ENCODE assay signal across 8 mouse cellular contexts in genomic region chr5:111648481-111648880, GRCm38 (mm10).
DNase-seq lines count a peak whose midpoint lies in the region; ATAC-seq and TF ChIP-seq lines count a peak whose summit lies in the region.

No protein-coding gene starts in this region.

- H3K36me3 ChIP-seq in heart, embryonic 11.5 days (ENCODE audit: control insufficient read depth, insufficient read depth, low read length), result no peaks in the 10 kb centered on the region
- H3K36me3 ChIP-seq in heart, postnatal 0 days (replicated peaks; ENCODE audit: control insufficient read depth, insufficient read depth, low read length), result no peaks in the 10 kb centered on the region
- H3K36me3 ChIP-seq in midbrain, embryonic 14.5 days (ENCODE audit: control insufficient read depth, insufficient read depth, low read length), result no peaks in the 10 kb centered on the region

- H3K4me3 ChIP-seq in heart, embryonic 11.5 days (ENCODE audit: low read depth, low read length), result no peak overlapping the region
- no peak overlapping the region for H3K4me3 ChIP-seq in heart, postnatal 0 days (ENCODE audit: low read depth, low read length)
- H3K4me3 ChIP-seq in midbrain, embryonic 14.5 days (replicated peaks; ENCODE audit: low read depth, low read length), result no peak overlapping the region

- peaks cover 11% of the 10 kb centered on the region; the same call in 1 of the 2 replicates for H3K27me3 ChIP-seq in heart, embryonic 11.5 days (ENCODE audit: control insufficient read depth, insufficient read depth, low read length)
- 0 out of 2 replicates have a peak, but pooled peaks cover 11% of the 10 kb centered on the region for H3K27me3 ChIP-seq in heart, postnatal 0 days (ENCODE audit: control insufficient read depth, insufficient read depth, low read length)
- no peaks in the 10 kb centered on the region for H3K27me3 ChIP-seq in midbrain, embryonic 14.5 days (ENCODE audit: control insufficient read depth, insufficient read depth, low read length)

- 47% methylated on average over 7 of the region's 7 CpGs for WGBS in heart, embryonic 11.5 days (ENCODE audit: insufficient replicate concordance)
- WGBS in heart, postnatal 0 days, result 48% methylated on average over 7 of the region's 7 CpGs
- 31% methylated on average over 7 of the region's 7 CpGs for WGBS in midbrain, embryonic 14.5 days

- no peaks in the 10 kb centered on the region for H3K9me3 ChIP-seq in heart, embryonic 11.5 days (replicated peaks; ENCODE audit: control insufficient read depth, low read length)
- no peaks in the 10 kb centered on the region for H3K9me3 ChIP-seq in heart, postnatal 0 days (replicated peaks; ENCODE audit: control insufficient read depth, low read length)
- no peaks in the 10 kb centered on the region for H3K9me3 ChIP-seq in midbrain, embryonic 14.5 days (ENCODE audit: control insufficient read depth, low read length)

- no peak overlapping the region for H3K27ac ChIP-seq in heart, embryonic 11.5 days (ENCODE audit: low read depth, low read length)
- H3K27ac ChIP-seq in heart, postnatal 0 days (ENCODE audit: low read depth), result no peak overlapping the region
- H3K27ac ChIP-seq in midbrain, embryonic 14.5 days (replicated peaks; ENCODE audit: low read depth, low read length), result peak overlapping the region; percentile 60

- no peak for ATAC-seq in heart, embryonic 11.5 days (replicated peaks; ENCODE audit: insufficient number of reproducible peaks, low FRiP score, low TSS enrichment)
- 0 out of 2 replicates have a peak, but pooled peaks have one; percentile 19 for ATAC-seq in heart, postnatal 0 days (ENCODE audit: insufficient read depth, low read depth)
- no peak for ATAC-seq in midbrain, embryonic 14.5 days (ENCODE audit: low FRiP score, low TSS enrichment)

- H3K9ac ChIP-seq in heart, embryonic 11.5 days (ENCODE audit: low read depth, low read length), result no peak overlapping the region
- H3K9ac ChIP-seq in heart, postnatal 0 days (replicated peaks; ENCODE audit: low read depth, low read length), result no peak overlapping the region
- no peak overlapping the region for H3K9ac ChIP-seq in midbrain, embryonic 14.5 days (replicated peaks; ENCODE audit: low read length)

- DNase-seq in heart, adult 11 months, result peak; percentile 98
- DNase-seq in heart, postnatal 0 days (ENCODE audit: low spot score), result no peak
- DNase-seq in kidney, postnatal 36 days, result peak; percentile 19 to 52
- DNase-seq in midbrain, embryonic 14.5 days, result no peak
- no peak for DNase-seq in left cerebral cortex, postnatal 10 days (ENCODE audit: extremely low spot score in 1 of 2, low spot score in 2 of 2)
- DNase-seq in MN1 (ENCODE audit: low spot score), result no peak
- DNase-seq in thymus, postnatal 25 days, result no peak

- no peak for TF ChIP-seq EP300 in heart, postnatal 0 days (IDR thresholded peaks at IDR 0.05; ENCODE audit: low read depth)

- intact Hi-C loops in left cerebral cortex, postnatal 10 days (cut with DNase I), result no loop called here

- peaks cover 3% of the 10 kb centered on the region; the same call in 1 of the 2 replicates for H3K4me1 ChIP-seq in heart, embryonic 11.5 days (ENCODE audit: control insufficient read depth, insufficient read depth, low read length)
- no peaks in the 10 kb centered on the region for H3K4me1 ChIP-seq in heart, postnatal 0 days (ENCODE audit: control insufficient read depth, insufficient read depth)
- peaks cover 24% of the 10 kb centered on the region for H3K4me1 ChIP-seq in midbrain, embryonic 14.5 days (ENCODE audit: control insufficient read depth, insufficient read depth, low read length)

- no peak overlapping the region for H3K4me2 ChIP-seq in heart, embryonic 11.5 days
- no peak overlapping the region for H3K4me2 ChIP-seq in heart, postnatal 0 days (ENCODE audit: low read depth, low read length)
- H3K4me2 ChIP-seq in midbrain, embryonic 14.5 days (ENCODE audit: low read length), result peak overlapping the region; percentile 19; the same call in 1 of the 2 replicates

- no peak for TF ChIP-seq CTCF in heart, postnatal 0 days (IDR thresholded peaks at IDR 0.05; ENCODE audit: low read depth)

Comparison
In these comparisons a context has a peak if more than half of its experiments do, and no peak if none do; other contexts are left out.
1. DNase-seq: peak in heart, adult 11 months (single experiment) and kidney, postnatal 36 days (2 of 2); none in heart, postnatal 0 days (single experiment), midbrain, embryonic 14.5 days (single experiment), left cerebral cortex, postnatal 10 days (0 of 2), MN1 (single experiment) and thymus, postnatal 25 days (single experiment).